Mouse (Mus musculus): ENCODE results near the gene Olfr522.
"Not testable (repeated sequence)": the region's sequence is repeated elsewhere in the genome, so short reads cannot be mapped to it uniquely, and the experiment has no call there.

The Olfr522 gene

DNA sequence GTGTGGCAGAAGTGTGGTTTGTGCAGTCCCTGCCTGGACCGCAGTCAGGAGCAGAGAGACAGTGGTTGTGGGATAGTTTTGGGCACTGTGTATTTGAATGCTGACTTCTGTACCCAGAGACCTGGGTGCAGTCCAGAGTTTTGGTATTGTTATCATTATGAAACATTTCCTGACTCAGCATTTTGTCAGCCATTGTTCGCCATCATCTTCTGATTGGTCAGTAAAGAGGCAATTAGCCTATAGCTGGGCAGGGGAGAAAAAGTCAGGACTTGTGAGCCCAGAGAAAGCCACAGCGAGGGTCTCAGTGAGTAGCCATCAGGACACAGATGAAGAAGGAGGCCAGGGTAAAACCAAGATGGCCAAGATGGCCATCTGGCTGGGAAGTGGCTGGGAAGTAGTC, 4.2 kb downstream of the Olfr522 start:
- CTCF ChIA-PET: no interaction called here

DNA sequence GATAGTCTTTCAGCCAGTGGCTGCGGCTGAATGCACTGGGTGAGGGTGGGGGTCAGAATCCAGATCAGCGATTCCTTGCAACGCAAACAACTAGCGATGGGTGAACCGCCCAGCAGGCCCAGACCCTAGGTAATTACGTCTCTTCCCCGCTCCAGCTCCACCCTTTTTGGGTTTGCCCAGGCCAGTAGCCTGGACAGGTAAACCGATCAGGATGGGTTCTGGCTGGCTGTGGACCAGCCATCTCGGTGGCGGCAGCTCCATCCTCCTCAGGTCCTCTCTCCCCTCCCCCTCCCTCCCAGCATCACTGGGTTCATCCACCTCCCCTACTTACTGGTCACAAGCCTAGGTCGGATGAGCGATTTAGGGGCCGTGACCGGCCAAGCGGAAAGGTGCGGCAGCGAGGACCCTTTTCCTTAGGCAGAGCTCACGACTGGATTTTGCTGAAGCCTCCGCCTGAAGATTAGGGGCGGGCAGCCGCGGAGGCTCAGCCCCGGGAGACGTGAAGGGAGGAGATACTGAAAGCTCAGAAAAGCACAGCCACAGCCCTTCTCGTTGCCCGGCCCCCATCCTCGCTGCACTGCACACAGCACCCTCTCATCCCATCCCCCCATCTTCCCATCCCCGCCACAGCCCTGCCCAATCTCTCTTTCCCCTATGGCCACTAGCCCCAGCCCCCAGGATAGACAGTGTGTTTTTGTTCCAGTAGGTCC, 10.2 kb downstream of the Olfr522 start, which contains the start of gene Sprn:
TSS of gene Sprn (minus strand) at position 660 of the 710 bp plus-strand sequence.
- CTCF ChIA-PET: no interaction called here

DNA sequence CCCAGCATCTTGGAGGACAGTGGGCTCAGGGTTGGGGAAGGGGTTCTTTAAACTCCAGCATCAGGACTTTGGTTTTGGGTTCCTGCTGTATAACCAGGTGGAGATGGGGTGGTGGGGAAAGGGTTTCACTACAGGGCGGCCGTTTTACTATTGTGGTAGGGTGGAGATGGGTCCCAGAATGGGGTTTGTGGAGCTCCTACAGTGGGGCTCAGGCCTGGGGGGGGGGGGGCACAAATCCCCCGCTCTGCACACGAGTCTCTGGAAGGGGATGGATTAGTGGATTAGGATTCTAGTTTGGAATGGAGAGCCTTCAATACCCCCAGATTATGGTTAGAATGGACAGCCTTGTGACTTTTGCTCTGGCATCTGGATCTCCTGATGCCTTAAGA, 10.7 kb downstream of the Olfr522 start:
- CTCF ChIA-PET: no interaction called here

DNA sequence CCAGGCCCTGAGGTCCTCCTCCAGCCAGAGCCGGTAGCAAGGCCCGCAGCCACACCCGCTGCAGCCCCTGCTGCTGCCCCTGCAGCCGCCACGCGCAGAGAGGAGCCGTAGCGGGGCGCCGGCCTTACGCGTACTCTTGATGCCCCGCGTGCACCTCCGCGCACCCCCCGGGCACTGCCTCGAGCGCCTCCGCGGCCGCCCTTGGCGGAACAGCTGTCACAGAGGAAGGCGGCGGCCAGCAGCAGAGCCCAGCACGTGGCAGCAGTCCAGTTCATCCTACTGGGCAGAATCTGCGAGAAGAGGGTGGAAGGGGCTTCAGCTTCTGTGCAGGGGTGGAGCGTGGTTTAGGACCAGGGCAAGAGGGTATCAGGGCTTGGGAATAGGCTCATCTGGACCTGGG, 11.2 kb downstream of the Olfr522 start:
- CTCF ChIA-PET: no interaction called here

DNA sequence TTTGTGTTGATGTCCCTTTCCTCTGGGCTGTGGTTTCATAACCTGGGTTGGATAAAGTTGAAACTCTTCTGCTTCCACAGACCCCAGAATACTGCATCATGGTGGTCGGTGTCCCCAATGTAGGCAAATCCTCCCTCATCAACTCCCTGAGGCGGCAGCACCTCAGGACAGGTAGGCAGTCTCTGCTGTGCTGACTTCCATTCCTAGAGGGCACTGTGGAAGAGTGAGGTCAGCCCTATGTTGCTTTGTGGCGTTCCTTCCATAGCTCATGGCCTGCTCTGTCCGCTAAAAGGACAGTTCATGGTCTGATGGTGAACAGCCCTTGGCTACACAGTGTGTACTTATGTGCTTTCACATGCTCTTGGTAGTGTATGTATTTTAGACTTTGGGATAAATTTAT, 20.0 kb downstream of the Olfr522 start:
- CTCF ChIA-PET: no interaction called here

DNA sequence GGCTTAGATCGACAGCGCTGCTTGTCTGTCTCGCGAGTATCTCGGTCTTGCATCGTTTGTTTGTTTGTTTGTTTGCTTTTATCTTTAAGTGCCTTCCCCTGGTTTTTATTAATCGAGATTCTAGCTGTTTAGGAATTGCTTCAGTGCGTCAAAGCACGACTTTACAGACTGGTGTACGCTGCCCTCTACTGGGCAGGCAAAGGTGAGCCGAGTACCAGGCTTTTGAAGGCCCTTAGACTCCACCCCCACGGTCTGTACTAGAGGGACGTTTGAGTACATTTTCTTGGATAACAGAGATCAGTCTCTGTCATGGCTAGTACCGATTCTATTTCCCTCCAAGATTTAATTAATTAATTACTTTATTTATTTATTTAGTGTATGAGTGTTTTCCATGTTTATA, 23.2 kb downstream of the Olfr522 start:
- CTCF ChIA-PET: interaction anchor here (0.6 to 1.2 kb wide), 2 partner anchors 25 to 146 kb away, joined by 3 to 4 read pairs; no protein-coding TSS in a partner anchor

DNA sequence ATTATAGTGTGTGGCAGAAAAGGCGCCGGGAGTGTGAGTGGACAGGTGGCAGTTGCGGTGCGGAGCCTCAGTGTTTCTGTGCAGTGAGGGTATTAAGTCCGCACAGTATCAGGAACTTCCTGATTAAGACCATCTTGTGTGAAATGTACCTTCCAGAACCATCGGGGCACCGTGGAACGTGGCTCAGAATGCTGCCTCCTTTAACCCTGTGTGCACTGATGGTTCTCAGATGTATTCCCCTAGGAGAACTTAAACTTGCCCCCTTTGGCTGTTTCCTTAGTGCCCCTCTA, 26.6 kb downstream of the Olfr522 start:
- CTCF ChIA-PET: no interaction called here

DNA sequence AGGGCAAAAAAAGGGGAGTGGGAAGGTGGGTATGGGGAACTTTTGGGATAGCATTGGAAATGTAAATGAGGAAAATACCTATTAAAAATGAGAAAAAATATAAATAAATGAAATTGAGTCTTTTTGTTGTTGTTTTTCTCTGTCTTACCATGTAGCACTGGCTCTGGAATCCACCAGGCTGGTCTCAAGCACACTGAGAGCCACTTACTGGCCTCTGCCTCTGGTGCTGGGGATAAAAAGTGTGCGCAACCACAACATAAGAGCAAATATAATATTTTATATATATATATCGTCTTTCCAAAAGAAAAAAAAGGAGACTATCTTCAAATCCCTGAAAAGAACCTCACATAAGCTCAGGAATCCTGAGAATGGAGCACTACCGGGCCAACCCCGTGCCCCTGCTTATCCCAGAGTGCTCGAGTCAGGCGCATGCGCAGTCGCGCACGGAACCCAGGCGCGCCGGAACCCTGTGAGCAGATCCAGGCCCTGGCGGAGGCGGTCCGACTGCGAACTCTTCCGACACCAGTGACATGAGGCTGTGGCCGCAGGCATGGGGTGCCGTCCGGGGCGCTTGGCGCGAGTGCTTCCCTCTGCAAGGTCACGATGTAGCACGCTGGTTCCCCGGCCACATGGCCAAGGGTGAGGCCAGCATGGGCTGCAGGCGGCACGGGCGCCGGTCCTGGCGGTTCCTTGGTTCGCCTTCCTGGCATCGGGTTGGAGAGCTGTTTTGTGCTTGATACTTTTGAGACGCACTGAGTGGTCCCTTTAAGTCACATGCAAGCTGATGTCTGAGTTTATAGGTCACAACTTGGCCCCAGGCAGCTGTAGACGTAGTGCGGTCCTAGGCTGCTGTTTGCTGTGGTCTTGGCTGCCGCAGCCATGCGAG, 27.2 kb downstream of the Olfr522 start, which contains the start of gene Mtg1:
TSS of gene Mtg1 (plus strand) at position 430 of the 886 bp plus-strand sequence.
- CTCF ChIA-PET: no interaction called here

DNA sequence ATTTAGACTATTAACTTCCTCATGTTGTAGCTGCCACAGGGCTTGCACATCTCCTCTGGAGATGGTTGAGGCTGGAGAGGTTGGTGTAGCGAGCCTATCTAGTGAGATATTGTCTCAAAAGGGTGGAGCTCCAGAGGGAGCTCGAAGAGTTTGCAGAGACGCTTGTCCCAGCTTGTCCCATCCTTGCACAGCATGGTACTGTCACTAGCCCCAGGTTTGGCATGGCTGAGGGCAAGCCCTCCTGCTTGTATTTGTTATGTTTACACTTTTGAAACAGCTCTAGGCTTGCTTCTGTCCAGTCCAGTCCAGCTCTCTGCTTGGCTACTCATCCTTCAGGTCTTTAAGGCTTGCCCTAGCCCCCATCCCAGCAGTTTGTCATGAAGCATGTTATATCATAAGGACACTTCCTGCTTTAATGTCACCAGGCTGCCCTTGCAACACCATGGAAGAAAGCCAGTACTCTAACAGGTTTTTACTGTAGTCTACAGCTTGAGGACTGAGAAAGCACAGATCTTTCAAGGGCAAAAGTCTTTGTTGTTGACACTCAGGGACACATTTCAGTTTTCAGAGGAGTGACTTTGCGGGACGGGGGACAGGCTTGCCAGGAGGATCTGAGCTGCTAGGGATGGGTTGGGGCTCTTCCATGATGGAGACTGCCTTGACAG, 29.3 kb downstream of the Olfr522 start:
- CTCF ChIA-PET: no interaction called here

DNA sequence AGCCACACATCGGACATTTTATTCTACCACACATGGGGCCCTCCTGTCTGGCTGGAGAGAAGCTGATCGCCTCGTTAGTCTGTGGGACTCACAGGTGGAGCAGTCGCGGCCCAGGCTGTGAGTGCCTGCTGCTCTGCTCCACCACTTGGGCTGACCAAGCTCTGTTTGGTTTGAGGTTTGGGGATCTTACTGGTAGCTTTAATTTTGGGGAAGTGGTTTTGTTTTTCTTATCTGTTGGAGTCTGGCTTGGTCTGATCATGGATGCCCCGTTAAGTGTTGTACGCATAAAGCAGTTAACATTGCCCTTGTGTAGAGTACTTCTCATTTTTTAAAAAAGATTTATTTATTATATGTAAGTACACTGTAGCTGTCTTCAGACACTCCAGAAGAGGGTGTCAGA, 30.5 kb downstream of the Olfr522 start:
- CTCF ChIA-PET: interaction anchor here (0.6 kb wide), 1 partner anchor 1029 kb away, joined by 3 read pairs; no protein-coding TSS in a partner anchor

DNA sequence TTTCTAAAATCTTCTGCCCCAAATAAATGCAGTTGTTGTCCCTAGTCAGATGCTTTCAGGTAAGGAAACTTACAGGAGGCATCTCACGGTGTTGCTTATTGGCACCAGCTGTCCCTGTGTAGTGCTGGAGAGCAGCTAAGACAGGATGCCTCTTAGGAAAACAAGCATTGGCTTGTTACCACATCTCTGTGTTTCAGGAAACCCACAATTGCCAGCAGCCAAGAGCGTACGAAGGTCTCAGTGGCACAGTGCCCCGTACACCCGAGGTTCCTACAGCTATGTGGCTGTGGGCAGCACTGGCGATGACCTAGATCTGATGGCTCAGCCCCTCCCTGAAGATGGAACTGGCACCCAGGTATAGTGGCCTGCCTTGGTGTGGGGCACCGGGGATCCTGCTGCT, 32.4 kb downstream of the Olfr522 start:
- CTCF ChIA-PET: not testable (repeated sequence)

DNA sequence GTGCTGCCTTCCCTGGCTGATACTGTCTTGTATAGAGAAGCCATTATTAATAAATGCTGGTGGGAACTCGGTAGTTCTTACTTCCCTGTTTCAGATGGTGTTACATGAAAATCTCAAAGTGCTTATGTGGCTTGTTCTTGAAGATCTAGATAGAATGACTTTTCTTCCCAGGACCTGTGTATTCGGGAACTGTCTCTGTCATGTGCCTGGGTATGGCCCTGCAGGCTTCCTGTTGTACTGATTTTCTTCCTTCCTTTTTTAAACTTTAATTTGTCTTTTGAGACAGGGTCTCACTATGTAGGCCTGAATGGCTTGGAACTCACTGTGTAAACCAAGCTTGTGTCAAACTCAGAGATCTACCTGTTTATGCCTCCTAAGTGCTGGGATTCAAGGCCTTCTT, 36.7 kb downstream of the Olfr522 start:
- CTCF ChIA-PET: no interaction called here

DNA sequence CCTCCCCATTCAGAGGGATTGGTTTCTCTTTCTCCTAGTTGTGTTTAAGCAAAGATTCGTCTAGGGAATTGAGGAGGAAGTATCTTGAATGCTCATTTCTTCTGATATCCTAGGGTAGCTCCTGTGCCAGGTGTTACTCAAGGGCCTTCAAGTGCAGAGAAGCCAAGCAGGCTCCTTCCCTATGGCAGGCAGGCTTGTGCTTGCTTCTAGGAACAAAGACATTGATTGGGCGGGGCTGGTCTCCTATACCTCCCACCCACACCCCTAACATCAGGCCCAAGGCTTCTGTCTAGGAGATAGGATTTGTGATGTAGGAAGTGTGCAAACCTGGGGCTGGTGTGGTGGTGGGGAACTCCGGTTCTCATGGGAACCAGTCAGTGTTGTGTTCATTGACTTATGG, 37.6 kb downstream of the Olfr522 start:
- CTCF ChIA-PET: no interaction called here

DNA sequence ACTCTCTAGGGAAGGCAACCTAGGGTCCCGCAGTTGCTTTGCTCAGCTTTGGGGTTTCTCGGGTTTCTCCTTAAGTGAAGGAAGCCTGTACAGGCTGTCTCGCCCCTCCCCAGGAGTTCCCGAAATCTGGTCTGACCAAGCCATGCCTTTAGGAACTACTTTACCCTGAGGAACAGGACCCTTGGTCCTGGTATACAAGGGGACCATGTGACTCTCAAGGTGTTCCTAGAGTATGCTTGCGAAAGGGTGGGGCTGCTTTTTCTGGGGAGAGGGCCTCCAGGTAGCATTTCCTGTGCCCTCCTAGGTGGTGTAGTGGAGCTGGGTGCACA, 38.6 kb downstream of the Olfr522 start:
- CTCF ChIA-PET: no interaction called here

DNA sequence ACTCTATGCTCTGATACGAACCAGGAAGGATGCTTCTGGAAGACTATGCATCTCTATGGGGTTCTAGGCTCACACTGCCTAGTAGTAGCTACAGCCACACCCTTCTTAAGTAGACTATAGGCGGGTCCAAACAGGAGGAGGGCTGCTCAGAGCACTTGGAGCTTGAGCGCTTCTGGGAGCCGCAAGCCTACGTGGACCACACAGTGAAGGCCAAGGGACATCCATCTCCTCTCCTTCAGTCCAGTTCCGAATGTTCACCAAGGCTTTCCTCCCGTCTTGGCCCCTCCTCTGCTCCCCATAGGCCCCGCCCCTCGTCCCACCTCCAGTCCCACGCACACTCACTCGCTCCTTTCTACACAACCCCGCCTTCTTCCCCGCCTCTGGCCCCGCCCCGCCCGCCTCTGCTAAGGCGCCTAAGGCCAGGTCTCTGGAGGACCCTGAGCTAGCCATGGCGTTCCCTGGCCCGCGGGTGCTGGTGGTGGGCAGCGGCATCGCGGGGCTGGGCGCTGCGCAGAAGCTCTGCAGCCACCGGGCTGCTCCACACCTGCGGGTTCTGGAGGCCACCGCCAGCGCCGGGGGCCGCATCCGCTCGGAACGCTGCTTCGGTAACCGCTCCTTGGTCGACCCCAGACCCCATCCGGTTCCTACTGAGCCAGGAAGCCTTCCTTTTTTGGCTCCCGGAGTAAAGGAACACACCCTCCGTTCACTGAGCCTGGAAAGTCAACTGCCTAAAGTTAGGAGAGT, 39.1 kb downstream of the Olfr522 start:
- CTCF ChIA-PET: no interaction called here

DNA sequence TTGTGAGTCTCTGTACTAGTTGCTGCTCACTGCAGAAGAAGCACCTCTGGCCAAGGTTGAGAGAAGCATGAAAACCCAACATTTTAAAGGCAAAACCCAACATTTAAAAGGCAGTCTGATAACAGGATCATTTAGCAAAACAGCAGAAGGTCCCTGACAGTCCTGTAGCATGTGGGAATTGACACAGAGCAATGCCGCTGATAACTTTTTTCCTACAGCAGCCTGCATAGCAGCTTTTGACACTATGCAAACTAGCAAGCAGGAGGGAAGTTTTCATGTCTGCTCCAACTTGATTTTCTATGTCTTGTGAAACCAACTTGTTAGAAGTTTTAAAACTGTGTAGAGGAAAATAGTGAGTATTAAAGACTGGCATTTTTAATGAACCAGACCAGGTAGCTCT, 40.2 kb downstream of the Olfr522 start:
- CTCF ChIA-PET: no interaction called here

DNA sequence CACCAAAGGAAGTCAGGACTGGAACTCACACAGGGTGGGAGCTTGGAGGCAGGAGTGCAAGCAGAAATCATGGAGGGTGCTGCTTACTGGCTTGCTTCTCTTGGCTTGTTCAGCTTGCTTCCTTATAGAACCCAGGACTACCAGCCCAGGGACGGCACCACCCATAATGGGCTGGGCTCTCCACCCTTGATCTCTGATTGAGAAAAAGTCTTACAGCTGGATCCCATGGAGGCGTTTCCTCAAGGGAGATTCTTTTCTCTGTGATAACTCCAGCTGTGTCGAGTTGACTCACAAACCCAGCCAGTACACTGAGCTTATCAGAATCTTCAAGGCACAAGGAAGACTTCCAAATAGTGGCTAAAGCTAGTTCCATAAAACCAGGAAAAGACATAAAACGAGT, 41.8 kb downstream of the Olfr522 start:
- CTCF ChIA-PET: no interaction called here

DNA sequence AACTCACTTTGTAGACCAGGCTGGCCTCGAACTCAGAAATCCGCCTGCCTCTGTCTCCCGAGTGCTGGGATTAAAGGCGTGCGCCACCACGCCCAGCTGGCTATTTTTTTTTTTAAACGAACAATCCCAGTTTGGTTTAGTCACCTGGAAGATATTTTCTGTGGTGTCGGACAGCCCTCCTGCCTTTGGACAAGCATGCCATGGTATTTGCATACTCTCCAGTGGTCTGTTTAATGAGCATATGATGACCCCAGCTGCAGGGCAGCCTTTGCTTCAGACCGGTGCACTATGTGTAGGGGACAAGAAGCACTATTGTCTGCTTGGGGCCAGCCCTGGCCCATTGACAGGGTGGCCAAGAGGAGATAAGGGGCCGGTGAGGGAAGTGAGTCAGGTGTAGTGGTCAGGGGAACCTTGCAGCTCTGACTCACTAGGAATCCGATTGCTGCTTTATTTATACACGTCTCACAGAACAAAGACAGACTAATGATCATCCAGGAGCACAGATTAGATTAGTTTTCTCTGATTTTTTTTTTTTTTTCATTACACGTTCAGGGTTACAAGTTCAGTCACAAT, 43.1 kb downstream of the Olfr522 start:
- CTCF ChIA-PET: no interaction called here

DNA sequence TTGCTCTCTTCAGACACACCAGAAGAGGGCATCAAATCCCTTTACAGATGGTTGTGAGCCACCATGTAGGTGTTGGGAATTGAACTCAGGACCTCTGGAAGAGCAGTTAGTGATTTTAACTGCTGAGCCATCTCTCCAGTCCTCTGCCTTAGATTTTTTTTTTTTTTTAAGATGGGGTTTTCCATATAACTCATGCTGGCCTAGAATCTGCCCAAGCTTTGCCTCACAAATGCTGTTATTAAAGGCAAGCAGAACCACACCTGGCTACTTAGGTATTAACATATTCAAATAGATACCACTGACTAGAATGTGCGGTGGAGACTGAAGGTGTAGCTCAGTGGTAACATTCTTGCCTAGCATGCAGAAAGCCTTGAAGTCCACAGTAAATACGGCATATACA, 44.1 kb downstream of the Olfr522 start:
- CTCF ChIA-PET: no interaction called here

DNA sequence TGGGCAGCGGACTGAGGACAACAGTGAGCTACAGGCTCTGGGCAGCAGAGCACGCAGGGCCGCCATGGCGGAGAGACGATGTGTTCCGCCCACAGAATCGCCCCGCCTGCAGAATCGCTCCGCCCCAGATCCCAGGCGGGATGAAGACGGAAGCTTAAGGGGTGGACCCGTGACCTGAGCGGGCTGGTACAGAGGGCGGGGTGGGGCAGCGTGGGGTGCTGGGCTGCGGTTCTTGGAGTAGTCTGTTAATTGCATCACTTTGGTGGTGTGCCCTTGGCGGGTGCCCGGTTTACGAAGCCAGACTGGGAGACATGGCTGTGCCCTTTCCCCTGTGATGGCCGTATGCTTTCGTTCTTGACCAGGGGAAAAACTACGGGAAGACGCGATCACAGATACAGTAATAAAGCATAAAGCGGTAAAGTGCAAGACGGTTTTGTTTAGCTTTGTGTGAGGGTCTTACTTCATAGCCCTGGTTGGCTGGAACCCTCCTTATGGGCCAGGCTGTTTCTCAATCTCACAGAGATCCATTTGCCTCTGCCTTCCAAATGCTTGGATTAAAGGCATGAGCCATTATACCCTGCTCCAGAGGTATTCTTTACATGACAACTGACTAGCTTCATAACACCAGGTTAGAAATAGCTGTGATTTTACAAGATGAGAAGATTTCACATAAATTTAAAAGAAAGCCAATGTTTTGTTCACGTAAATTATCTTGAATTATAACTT, 48.1 kb downstream of the Olfr522 start, which contains the start of gene Echs1:
TSS of gene Echs1 (minus strand) at position 148 of the 726 bp plus-strand sequence.
- CTCF ChIA-PET: no interaction called here
